Mouse (Mus musculus) A20 (cell line): ENCODE measurements around the gene Cyp2d12.
A peak's percentile ranks its signal among the peaks of the same experiment; 100 is the strongest.
"Not testable (repeated sequence)": the region's sequence is repeated elsewhere in the genome, so short reads cannot be mapped to it uniquely, and the experiment has no call there.

Source experiments
- DNase-seq: peaks from one replicate; pipeline ENCODE4 v3.0.0-alpha.2; 2011; ENCODE audit warnings: low read depth, low spot score

Gene Cyp2d12

DNA sequence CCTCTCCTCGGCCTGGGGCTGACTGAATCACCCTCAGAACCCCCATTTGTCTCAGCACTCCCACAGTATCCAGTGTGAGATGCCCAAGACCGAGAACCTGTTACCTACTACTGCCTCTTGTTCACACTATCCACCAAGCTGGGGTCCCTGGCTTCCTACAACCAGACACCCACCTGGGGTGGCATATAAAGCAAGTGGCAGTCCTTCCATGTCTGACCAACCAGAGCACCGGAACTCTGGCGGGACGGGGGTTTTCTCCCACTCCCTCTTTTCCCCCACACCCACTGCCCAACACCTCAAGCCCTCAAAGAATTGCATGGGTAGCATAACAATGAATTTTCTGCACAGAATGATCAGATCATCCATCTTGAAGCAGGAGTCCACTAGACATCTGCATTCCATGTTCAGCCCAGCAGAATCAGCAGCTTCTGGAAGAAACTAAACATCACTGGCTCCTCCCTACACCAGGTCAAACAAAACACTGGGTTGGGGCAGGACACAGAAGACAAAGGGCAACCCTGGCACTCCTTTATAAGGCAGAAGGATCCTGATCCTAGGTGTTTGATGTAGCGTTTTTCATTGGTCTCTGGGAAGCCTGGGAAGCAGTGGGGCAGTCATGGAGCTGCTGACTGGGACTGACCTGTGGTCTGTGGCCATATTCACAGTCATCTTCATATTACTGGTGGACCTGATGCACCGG is at the start of gene Cyp2d12:
Cyp2d12 (plus strand) TSS at position 542 of the 700 bp plus-strand sequence.
- DNase-seq = no peak

DNA sequence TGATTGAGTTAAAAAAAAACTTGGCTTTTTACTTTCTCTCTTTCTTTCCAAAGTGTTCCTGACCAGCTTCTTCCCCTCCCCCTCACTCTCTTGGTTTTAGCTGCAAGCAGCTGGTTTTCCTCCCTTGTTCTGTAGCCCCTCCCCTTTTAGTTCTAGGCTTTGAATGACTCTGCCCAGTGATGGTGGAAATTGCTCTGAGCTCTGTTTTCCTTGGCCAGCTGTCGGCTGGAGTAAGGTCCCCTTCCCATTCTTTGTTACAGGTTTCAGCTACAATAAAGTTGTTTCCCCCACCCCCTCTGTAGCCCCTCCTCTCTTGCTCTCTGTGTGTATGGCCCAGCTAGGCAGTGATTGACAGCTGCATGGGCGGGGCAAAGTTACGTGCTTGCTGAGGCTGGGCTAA is 47.9 kb upstream of the Cyp2d12 start:
- DNase-seq = no peak

DNA sequence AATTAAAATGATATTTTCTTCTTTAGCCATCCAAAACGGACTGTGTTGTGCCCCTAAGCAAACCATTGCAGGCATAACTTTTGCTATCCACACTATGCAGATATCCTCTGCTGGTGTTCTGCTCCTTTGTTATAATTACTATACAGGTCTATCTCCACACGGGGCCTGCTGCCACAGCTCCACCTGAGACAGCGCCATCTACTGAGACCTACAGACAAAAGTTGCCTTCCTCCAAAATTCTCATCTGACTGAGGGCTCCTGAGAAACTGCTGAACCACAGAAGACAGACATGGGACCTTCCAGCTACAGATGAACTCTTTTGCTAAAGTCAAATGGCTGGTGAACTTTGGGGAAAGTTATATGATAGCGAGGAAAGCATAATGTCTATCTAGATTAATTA is 47.1 kb upstream of the Cyp2d12 start:
- DNase-seq = peak; percentile 29

DNA sequence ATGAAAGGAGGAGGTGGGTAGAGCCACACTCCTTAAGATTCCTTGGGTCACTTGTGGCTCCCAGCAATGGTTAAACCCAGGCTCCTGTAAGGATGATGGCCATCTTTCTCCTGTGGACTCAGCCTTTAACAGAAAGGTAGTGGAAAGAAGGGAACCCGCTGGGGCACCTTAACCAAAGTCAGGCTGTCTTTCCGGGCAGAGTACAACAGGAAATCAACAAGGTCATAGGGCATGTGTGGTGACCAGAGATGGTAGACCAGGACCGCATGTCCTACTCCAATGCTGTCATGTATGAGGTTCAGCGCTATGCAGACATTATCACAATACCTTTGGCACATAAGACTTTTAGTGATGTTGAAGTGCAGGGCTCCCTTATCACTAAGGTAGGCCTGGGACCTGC is 45.4 kb upstream of the Cyp2d12 start:
- not testable (repeated sequence) for DNase-seq

DNA sequence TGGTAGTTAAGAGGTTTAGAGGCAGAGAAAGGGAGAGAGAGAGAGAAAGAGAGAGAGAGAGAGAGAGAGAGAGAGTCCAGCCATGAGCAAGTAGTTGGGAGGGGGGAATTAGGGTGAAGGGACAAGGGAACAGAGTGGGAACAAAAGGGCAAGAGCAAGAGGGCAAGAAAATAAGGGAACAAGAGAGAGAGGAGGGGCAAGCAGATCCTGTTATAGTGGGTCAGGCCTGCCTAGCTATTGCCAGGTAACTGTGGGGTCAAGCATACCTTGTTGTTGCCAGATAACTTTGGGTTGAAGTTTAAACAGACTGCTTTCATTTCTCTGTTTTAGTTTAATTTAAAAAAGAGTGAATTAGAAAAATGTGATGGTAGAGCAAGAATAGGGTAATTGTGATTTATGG is 44.4 kb upstream of the Cyp2d12 start:
- not testable (repeated sequence) for DNase-seq

DNA sequence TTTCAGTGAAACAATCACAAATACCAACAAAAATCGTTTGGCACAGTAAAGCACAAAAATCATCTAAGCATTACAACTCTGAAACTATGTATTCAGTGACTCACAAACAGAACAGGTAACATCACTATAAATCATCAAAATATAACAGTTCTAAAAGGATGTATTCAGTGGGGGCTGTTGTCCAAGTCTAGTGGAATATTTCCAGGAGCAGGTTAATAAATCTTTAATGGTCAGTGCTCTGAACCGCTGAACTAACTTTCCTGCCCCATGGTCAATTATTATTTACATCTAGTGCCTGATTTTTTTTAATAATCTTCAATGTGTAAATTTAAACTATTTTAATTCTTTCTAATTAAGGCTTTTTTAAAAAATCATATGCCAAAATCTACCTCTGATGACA is 42.8 kb upstream of the Cyp2d12 start:
- not testable (repeated sequence) for DNase-seq

DNA sequence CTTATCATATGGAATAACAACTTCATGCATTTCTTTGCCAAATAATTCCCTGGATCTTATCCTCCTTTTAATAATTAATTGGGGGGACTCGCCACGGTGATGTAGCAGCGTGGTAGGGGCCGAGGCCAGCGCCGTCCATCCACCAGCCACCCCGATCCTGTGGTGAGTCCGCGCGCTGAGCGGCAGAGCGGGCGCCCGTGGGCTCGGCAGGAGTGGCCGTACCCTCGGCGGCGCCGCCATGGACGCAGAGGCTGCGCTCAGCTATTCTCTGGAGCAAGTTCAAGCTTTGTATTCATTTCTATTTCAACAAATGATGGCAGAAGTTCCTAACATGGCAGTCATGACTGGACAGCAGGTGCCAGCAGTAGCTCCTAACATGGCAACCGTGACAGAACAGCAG is 38.7 kb upstream of the Cyp2d12 start:
- not testable (repeated sequence) for DNase-seq

DNA sequence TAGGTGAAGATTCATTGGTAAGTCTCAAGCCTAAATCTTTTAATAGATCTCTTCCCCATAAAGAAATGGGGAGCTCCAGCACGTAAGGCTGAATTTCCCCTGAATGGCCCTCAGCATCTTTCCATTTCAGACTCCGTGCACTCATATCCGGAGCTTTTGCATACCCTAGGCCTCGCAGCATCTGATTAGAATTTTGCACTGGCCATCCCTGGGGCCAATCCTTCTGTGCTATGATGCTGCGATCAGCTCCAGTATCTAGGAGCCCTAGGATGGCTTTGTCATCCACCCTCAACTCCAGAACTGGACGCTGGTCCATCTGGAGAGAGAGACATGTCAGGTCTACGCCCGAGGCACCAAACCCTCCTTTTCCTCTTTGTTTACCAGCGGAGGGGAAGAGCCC is 27.5 kb upstream of the Cyp2d12 start:
- DNase-seq = not testable (repeated sequence)

DNA sequence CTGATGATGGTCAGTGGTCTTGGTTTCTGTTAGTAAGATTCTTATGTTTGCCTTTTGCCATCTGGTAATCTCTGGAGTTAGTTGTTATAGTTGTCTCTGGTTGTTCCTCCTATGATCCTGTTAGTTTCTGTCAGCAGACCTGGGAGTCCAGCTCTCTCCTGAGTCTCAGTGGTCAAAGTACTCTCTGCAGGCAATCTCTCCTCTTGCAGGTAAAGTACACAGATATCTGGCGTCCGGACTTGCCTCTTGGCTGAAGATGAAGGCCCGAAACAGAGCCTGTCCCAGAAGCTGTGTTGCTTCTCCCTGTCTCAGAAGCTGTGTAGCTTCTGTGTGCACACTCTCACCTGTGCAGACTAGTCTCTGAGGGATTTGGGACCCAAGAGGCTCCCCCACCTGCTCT is 22.2 kb upstream of the Cyp2d12 start:
- not testable (repeated sequence) for DNase-seq

DNA sequence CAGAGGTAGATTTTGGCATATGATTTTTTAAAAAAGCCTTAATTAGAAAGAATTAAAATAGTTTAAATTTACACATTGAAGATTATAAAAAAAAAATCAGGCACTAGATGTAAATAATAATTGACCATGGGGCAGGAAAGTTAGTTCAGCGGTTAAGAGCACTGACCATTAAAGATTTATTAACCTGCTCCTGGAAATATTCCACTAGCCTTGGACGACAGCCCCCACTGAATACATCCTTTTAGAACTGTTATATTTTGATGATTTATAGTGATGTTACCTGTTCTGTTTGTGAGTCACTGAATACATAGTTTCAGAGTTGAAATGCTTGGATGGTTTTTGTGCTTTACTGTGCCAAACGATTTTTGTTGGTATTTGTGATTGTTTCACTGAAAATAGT is 11.9 kb upstream of the Cyp2d12 start:
- not testable (repeated sequence) for DNase-seq

DNA sequence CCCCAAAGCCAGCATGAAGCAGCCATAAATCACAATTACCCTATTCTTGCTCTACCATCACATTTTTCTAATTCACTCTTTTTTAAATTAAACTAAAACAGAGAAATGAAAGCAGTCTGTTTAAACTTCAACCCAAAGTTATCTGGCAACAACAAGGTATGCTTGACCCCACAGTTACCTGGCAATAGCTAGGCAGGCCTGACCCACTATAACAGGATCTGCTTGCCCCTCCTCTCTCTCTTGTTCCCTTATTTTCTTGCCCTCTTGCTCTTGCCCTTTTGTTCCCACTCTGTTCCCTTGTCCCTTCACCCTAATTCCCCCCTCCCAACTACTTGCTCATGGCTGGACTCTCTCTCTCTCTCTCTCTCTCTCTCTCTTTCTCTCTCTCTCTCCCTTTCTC is 10.3 kb upstream of the Cyp2d12 start:
- DNase-seq = not testable (repeated sequence)

DNA sequence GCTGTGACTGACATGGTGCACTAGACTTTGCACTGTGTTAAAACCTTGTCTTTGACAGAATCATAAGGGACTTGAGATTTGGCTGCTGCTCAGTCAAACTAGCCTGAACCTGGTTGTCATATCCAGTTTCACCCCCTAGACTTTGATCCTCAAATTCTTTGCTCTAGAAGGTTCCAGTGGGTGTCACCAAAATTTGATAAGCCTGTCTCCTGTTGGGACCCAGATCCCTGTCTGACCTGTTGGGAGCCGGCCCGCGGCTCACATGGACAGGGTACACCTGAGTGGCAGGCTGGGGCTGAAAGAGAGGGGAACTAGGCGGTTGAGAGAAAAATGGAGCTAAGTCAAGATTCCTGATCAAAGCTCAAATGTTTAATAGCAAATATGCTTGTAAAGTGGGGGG is 7.1 kb upstream of the Cyp2d12 start:
- not testable (repeated sequence) for DNase-seq

DNA sequence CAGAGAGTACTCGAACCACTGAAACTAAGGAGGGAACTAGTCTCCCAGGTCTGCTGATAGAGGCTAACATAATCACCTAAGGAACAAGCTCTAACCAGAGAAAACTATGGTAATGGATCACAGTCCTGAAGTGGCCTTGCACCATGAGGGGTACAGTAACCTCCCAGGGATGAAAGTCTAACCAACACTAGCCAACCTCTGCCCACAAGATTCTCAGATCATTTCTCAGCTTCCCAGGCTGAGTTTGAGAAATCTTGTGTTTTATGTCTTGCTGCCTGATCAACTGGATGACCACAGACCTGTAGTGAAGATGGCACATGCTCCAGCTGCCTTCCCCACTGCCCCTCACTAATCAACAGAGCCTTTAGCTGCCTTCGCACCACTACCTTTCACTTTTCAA is 1.7 kb upstream of the Cyp2d12 start:
- DNase-seq = not testable (repeated sequence)

DNA sequence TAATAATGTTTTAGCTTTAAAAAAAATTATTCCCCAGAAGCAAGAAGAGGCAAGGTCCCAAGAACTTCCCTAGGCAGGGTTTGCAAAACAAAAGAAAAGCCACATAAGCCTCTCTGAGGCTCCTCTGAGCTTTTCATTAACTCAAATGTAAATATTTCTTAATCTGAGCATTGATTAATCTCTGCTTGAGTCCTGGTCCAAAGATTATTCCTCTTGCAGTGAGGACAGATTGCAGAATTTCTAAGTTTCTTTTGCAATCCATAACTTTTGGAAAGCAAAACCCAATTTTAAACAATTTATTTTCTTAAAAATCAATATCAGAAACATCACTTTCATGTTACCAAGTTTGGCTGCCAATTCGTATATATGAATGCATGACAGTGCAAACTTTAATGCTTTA is 18.0 kb downstream of the Cyp2d12 start:
- DNase-seq = no peak

DNA sequence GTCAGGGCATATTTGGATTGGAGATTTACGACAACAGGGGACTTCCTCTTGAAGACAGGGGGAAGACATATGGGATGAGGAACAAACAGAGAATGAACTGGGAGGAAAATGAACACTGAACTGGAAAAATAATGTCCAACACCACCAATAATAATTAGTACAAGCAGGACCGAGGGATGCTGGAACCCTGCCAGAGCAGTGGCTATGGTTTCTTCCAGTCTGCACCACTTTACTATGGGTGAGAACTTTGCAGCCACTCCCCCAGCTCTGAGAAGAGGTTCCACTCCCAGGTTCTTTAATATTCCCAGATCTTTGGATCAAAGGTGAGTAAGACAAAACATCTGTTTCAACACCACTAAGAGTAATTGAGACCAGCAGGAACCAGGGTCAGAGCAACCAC is 24.2 kb downstream of the Cyp2d12 start:
- DNase-seq = no peak

DNA sequence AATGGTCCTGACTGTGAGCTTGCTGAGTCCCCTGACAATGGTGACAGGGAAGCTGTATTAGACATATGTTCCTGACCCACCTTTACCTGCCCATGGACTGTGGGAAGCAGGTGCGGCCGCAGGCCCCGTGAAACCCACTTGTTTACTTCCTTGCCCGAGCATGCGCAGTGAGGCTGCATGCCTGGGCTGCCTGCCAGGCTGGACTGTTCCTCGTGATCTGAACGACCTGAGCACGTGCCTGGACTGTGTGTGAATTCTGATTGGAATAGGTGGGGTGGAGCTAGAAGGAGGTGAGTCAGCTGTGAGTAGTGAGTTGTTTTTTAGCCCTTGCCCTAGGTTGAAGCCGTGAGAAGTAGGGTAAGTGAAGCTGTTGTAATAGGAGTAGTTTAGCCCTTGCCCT is 27.7 kb downstream of the Cyp2d12 start:
- DNase-seq = no peak
